11 mouse cellular contexts compared by ENCODE assay signal in genomic region chr12:75358714-75359113, GRCm38 (mm10). TPM values are rescaled to one million over a fixed set of nuclear protein-coding genes. Genes with fewer than 3 reads are reported as not detected.
DNase-seq lines count a peak whose midpoint lies in the region; ATAC-seq and TF ChIP-seq lines count a peak whose summit lies in the region.
"Had no signal": no experiment of that assay in that cellular context is flagged by ENCODE, and none has a peak within 500 bp of the region (broad histone marks: within the 10 kb centered on the region; RNA-seq: fewer than 3 reads in every experiment).

No protein-coding gene starts in this region.

- H3K9me3 ChIP-seq in lung, embryonic 14.5 days (ENCODE audit: low read depth, low read length): no peaks in the 10 kb centered on the region
- H3K9me3 ChIP-seq: heart, embryonic 15.5 days had no signal

- peak; percentile 76; the same call in 1 of the 2 replicates for ATAC-seq in lung, embryonic 14.5 days (ENCODE audit: insufficient read depth)
- no peak for ATAC-seq in granulocyte monocyte progenitor cell, adult 5-6 weeks (replicated peaks; ENCODE audit: poor library complexity, severe bottlenecking)

- H3K27me3 ChIP-seq in kidney, adult 2 months (replicated peaks; ENCODE audit: control insufficient read depth, insufficient read depth, low read length): no peaks in the 10 kb centered on the region
- H3K27me3 ChIP-seq in lung, embryonic 14.5 days (ENCODE audit: insufficient read depth, low read length): no peaks in the 10 kb centered on the region
- H3K27me3 ChIP-seq: heart, embryonic 15.5 days had no signal

- DNase-seq in kidney, adult 2 months: peak; percentile 52
- no peak for DNase-seq in kidney, adult 18-20 months
- DNase-seq in adrenal gland, postnatal 36 days: peak; percentile 23 to 38
- DNase-seq in gastrocnemius, postnatal 25 days: peak; percentile 70
- peak; percentile 78 for DNase-seq in lung, embryonic 14.5 days
- DNase-seq in left cerebral cortex, postnatal 10 days (ENCODE audit: extremely low spot score in 1 of 2, low spot score in 2 of 2): no peak
- no peak for DNase-seq in ovary, adult 18-20 months (ENCODE audit: low spot score)
- DNase-seq: right cerebral cortex, postnatal 4 days had no signal

- TF ChIP-seq POLR2A in kidney, adult 2 months (IDR thresholded peaks at IDR 0.05; ENCODE audit: low read depth, low read length): no peak

- no peak overlapping the region for H3K4me2 ChIP-seq in lung, embryonic 14.5 days
- H3K4me2 ChIP-seq: heart, embryonic 15.5 days had no signal

- no peak for TF ChIP-seq CTCF in kidney, adult 2 months (conservative IDR thresholded peaks at IDR 0.05; ENCODE audit: insufficient read depth, insufficient read length, low read depth, low read length)
- no peak for TF ChIP-seq CTCF in lung, embryonic 14.5 days (IDR thresholded peaks at IDR 0.05; ENCODE audit: low read depth)

- intact Hi-C loops in left cerebral cortex, postnatal 10 days (cut with DNase I): no loop called here

- 60% methylated on average over 4 of the region's 4 CpGs for WGBS in kidney, adult 2 months
- WGBS in lung, embryonic 14.5 days: 46% methylated on average over 4 of the region's 4 CpGs

- no peaks in the 10 kb centered on the region for H3K36me3 ChIP-seq in kidney, adult 2 months (ENCODE audit: control insufficient read depth, insufficient read depth, low read length)
- H3K36me3 ChIP-seq in lung, embryonic 14.5 days (ENCODE audit: insufficient read depth): no peaks in the 10 kb centered on the region
- H3K36me3 ChIP-seq: heart, embryonic 15.5 days had no signal

- H3K27ac ChIP-seq in kidney, adult 2 months (ENCODE audit: insufficient read depth, low read depth, low read length): no peak overlapping the region
- H3K27ac ChIP-seq in lung, embryonic 14.5 days (ENCODE audit: low read depth): no peak overlapping the region
- H3K27ac ChIP-seq: heart, embryonic 15.5 days had no signal

- no peak overlapping the region for H3K9ac ChIP-seq in lung, embryonic 14.5 days
- H3K9ac ChIP-seq: heart, embryonic 15.5 days had no signal

- no peak overlapping the region for H3K4me3 ChIP-seq in kidney, adult 2 months (ENCODE audit: insufficient read depth, low read depth, low read length)
- H3K4me3 ChIP-seq in lung, embryonic 14.5 days (ENCODE audit: low read depth, low read length): no peak overlapping the region
- H3K4me3 ChIP-seq: heart, embryonic 15.5 days had no signal

- 0 out of 2 replicates have a peak, but pooled peaks cover 2% of the 10 kb centered on the region for H3K4me1 ChIP-seq in kidney, adult 2 months (ENCODE audit: control insufficient read depth, insufficient read depth, low read length)
- peaks cover 3% of the 10 kb centered on the region; the same call in 1 of the 2 replicates for H3K4me1 ChIP-seq in lung, embryonic 14.5 days (ENCODE audit: insufficient read depth)

RNA-seq across cellular contexts. Expression of gene Rhoj, which starts 50.6 kb away (rescaled TPM):
- 19.5 and 21.7 TPM in 2 replicates for polyA plus RNA-seq in kidney, adult 2 months (2012; rRNA removed)
- 10 to 100 TPM; 13.1 to 27.2 TPM for total RNA-seq in adrenal gland, postnatal 36 days (2021)
- total RNA-seq in gastrocnemius, postnatal 25 days (2021): 10 to 100 TPM; 16.7 to 22.6 TPM
- 54.4 and 57.1 TPM in 2 replicates for polyA plus RNA-seq in lung, embryonic 14.5 days (2014; fragmentation: Nextera tagmentation; extraction: Ambion mirVana)
- 0.11 and 1.2 TPM in 2 replicates for total RNA-seq in granulocyte monocyte progenitor cell, adult 5-6 weeks (2014; fragmentation: Nextera tagmentation)
- 2.8 and 4.2 TPM in 2 replicates for total RNA-seq in granulocyte monocyte progenitor cell, adult 5-6 weeks (2017)
- total RNA-seq in left cerebral cortex, postnatal 10 days (2021): 1 to 10 TPM; 6.6 to 8.4 TPM

RNA-seq across cellular contexts. Expression of gene Gphb5, which starts 57.9 kb away (rescaled TPM):
- not detected in 2 replicates for polyA plus RNA-seq in kidney, adult 2 months (2012; rRNA removed)
- not detected for total RNA-seq in adrenal gland, postnatal 36 days (2021)
- total RNA-seq in gastrocnemius, postnatal 25 days (2021): not detected
- polyA plus RNA-seq in lung, embryonic 14.5 days (2014; fragmentation: Nextera tagmentation; extraction: Ambion mirVana): not detected in 2 replicates
- total RNA-seq in granulocyte monocyte progenitor cell, adult 5-6 weeks (2014; fragmentation: Nextera tagmentation): not detected in 2 replicates
- total RNA-seq in granulocyte monocyte progenitor cell, adult 5-6 weeks (2017): not detected in 2 replicates
- total RNA-seq in left cerebral cortex, postnatal 10 days (2021): not detected
- total RNA-seq: left cerebral cortex, postnatal 25 days had no signal
- polyA plus RNA-seq: heart, embryonic 15.5 days had no signal

Comparison
In these comparisons a context has a peak if more than half of its experiments do, and no peak if none do; other contexts are left out.
1. DNase-seq: peak in kidney, adult 2 months (single experiment), adrenal gland, postnatal 36 days (2 of 2), gastrocnemius, postnatal 25 days (single experiment) and lung, embryonic 14.5 days (single experiment); none in kidney, adult 18-20 months (single experiment), left cerebral cortex, postnatal 10 days (0 of 2) and ovary, adult 18-20 months (single experiment).